Mouse (Mus musculus) neutrophil, adult 5-6 weeks (primary cell): ENCODE results near the gene Glrx2. TPM values are rescaled to one million over a fixed set of nuclear protein-coding genes. Genes with fewer than 3 reads are reported as not detected.

Experiments
- ATAC-seq: fragments of 151-379, 151-347 bp; 2 replicates; pipeline ENCODE4 v1.8.0; 2017; ENCODE audit warnings: mild to moderate bottlenecking, moderate TSS enrichment; ENCODE audit not compliant: insufficient number of reproducible peaks, poor library complexity, low FRiP score, severe bottlenecking; ENCODE audit errors: extremely low read depth
- total RNA-seq: library from RNA; stranded (forward); fragments of 200-1000 nt; gene quantifications from 2 replicates; pipeline ENCODE4 v1.2.3, GENCODE M21; 2017

Gene Glrx2
- total RNA-seq, 1 experiment from 2014 or later, result 23.3 TPM

DNA sequence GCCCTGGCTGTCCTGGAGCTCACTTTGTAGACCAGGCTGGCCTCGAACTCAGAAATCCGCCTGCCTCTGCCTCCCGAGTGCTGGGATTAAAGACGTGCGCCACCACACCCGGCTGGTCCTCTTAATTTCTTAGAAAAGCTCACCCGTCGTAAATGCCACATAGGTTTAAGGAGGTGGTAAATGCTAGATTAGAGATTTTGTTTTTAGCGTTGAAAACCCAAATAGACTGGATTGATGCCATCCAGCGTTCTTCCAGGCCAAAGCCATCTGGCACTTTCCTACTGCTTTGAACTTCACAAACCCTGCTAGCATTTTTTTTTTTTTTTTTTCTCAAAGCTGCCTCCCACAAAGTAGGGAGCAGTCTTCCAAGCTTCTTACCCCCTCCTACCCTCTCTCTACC lies 24.4 kb downstream of the Glrx2 start:
- ATAC-seq, result no peak

DNA sequence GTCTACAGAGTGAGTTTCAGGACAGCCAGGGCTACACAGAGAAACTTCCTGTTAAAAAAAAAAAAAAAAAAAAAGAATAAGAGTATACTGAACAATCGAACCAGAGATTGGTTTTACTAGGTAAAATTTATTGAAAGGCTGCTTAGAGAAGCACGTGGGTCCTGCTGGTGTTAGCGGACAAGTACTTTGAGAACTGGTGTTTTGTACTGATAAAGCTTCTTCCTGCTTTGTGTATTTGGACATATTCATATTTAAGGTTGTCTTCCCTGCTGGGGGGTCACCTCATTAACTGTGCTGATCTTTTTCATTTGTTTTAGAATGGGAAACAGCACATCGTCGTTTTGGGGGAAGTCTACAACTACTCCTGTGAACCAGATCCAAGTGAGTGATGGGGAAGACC lies 25.2 kb downstream of the Glrx2 start:
- ATAC-seq, result no peak

DNA sequence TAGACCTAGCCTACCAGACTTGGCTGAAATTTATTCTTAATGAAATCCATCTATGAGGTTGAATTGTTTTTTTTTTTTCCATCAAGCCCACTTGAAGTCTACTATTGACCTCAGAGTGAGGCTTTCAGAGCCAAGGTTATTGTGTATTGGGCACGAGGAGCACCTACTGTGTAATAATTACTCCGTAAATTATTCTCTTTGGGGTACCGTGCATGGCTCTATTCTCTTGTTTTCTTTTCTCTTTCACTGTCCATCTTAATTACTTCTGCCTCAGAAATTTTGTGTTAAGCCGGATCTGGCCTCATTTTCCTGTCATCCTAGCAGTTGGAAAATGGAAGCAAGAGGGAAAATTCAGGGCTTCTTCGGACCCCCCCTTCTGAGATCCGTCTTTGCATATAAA lies 26.0 kb downstream of the Glrx2 start:
- ATAC-seq, result no peak

DNA sequence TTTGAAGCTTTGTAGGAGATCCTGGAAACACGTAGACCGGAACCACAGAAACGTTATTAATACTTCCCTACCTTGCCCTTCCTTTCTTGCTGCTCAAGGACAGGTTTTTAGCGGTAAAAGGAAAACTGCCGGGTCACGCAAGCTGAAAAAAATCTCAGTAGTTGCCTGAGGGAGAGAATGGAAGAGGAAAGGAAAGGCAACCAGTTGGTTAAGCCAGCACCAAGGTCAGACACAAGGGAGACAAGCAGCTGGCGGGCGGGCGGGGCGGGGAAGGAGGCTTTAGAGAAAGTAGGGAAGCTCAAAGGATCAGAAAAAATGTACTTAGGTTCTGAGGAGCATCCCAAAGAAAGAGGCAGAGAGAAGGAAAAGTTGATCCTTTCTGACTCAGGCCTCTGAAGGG lies 29.7 kb downstream of the Glrx2 start:
- ATAC-seq, result no peak

DNA sequence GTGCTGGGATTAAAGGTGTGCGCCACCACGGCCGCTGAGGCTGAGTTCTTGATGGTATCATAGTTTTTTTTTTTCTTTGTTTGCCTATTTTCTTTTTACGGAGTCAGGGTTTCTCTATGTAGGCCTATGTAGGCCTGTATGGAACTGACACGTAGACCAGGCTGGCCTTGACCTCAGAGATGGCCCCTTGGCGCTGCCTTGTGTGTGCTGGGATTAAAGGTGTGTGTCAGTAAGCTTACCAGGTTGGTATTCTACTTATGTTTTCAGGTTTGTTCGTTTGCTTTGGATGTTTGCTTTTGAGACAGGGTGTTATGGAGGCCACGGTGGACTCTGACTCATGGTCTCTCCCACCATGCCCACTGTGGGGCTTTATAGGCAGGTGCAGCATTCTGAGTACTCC lies 46.0 kb downstream of the Glrx2 start:
- no peak for ATAC-seq

DNA sequence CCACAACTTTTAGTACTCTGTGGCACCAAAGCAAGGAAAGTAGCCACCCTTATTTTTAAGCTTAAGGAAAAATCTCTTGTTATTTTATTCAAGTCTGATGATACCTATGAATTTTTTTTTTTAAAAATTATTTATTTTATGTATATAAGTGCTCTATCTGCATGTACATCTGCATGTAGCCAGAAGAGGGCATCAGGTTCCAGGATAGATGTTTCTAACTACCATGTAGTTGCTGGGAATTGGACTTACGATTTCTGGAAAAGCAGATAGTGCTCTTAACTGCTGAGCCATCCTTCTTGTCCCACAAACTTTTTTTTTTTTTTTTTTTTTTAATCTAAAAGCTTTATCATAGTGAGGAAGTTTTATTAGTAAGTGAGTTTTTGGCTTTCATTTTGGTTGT lies 48.3 kb downstream of the Glrx2 start:
- ATAC-seq, result no peak

DNA sequence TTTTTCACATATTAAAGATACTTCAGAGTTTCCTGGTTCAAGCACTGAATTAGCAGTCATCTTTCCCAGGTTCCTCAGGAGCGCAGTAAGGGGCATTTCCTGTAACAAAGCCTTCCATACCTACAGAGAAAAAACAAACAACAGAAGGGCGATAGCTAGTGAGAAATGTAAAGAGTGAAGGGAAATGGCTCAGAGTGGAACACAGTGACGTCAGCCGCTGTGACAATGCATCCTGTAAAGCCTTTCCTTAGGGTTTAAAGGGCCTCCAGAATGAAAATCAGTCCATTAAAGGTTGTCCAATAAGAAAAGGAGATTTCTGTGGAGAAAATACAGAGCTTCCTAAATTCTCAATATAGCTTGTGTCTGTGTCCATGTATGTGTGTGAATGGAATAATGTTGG lies 49.7 kb downstream of the Glrx2 start:
- no peak for ATAC-seq

DNA sequence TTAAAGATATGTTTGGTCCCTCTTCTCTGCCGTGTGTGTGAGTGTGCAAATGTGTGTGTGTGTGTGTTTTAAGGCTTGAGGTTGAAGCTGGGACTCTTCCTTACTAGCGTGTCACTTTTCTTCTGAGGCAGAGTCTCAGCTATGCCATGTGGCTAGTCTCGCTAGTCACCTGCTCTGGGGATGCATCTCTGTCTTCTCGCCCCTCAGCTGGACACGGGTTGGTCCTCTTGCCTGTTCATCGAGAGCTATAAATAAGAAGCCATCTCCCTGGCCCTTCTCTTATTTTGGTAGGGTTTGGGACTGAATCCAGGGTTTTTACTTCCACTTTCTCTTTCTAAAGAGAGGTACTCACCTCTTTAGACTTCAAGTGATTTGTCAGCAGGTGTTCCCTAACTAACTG lies 50.1 kb downstream of the Glrx2 start:
- ATAC-seq, result no peak

DNA sequence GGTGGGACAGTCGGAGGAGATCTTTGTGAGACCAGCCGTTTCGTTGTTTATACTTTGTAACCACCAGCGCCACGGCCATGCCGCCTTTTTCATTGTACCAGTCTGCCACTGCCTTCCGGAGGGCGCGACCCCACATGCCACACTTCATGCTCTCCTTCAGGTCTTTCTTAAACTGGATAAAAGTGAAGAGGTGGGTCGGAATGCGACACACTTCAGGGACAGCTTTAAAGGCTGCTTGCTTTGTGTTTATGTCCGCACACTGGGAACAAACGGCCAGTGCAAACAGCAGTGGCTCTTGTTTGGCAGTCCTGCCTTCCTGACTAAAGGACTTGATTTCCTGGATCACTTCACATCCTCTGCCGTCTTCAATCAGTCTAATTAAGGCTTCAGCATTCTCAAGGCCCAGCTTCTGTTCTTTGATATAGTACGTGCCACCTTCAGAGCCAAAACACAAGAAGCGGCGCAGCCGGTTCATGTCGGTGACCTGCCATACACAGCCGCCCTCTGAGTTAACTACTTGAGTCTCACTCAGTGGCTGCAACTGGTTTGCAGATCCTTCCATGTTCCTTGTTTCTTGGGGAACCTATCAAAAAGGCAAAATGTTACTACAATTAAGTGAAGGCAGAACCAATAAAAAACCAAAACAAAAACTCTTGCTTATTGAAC lies 54.4 kb downstream of the Glrx2 start:
- no peak for ATAC-seq

DNA sequence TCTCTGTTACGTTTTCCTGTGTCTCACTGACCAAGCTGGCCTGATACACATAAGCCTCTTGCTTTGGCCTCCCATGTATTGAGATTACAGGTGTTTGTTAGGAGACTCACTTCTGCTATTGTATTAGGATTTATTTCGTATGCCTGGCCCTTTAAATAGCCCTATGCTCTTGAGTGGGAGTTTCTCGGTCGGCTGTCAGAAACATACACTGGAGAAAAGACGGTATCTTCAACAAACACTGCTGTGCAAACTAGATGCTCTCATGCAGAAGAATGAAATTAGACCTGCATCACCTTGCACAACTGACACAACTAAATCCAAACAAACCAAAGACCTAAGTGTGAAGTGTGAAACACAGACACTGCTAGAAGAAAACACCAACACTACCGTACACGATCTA lies 56.9 kb downstream of the Glrx2 start:
- no peak for ATAC-seq

DNA sequence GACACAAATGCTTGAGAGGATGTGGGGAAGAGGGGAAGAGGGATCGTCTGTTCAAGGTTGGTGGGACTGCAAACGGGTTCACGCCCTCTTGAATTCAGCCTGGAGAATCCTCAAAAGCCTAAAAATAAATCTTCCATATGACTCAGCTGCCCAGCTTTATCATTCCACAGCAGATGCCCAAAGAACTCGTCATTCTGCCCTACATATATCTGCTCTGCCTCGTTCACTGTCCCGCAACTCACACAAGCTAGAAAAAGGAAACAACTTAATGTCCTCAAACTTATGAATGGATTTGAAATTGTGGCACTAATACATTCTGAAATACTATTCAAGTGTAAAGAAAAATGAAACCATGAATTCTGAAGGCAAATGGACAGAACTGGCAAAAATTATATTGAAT lies 57.8 kb downstream of the Glrx2 start:
- ATAC-seq, result no peak

DNA sequence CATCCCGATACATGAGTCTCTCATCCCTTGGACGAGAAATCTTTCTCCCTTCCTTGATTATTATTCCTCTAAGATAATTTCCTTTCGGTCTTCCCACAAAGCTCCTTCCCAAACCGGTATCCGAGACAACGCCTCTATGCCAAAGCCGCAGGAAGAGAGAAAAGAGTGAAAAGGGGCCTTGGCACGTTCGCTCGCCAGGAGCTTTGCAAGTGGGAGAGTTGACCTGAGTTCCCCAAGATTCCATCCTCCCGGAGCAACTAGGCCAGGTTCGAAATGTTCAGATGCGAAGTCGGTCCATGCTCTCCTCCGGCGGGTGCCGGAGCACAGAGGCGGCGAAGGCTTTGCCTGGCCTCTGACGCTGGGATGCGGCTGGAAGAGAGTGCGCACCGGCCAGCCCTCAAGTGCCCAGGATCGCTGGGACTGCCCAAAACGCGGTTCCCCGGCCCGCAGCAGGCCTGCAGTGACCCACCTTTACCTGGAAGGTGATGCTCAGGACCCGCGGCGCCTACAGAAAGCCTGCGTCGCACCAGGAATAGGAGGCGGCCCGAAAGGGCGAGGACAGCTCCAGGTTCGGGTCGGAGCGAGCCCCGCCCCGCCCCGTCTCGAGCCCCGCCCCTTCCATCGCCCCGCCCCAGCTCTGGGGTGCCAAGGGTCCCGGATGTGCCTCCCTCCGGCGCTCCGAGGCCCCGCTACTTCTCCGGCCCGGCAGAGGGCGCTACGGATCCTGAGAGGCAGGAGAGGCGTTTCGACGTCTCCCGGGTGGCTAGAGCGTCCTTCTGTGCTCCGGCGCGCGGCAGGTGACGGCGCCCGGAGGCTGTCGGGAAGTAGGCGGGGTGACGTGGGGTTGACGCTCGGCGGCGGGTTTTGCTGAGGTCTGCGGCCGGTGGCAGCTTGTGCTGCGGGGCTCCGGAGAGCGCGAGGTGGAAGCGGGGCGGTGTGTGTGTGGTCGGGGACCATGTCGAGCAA lies 60.6 kb downstream of the Glrx2 start, which contains the start of the genes Trove2 and Uchl5:
Gene Trove2 (minus strand): TSS at position 623 of the 966 bp plus-strand sequence.
Gene Uchl5 (plus strand): TSS at position 827 of the 966 bp plus-strand sequence.
- peak; percentile 99 for ATAC-seq

DNA sequence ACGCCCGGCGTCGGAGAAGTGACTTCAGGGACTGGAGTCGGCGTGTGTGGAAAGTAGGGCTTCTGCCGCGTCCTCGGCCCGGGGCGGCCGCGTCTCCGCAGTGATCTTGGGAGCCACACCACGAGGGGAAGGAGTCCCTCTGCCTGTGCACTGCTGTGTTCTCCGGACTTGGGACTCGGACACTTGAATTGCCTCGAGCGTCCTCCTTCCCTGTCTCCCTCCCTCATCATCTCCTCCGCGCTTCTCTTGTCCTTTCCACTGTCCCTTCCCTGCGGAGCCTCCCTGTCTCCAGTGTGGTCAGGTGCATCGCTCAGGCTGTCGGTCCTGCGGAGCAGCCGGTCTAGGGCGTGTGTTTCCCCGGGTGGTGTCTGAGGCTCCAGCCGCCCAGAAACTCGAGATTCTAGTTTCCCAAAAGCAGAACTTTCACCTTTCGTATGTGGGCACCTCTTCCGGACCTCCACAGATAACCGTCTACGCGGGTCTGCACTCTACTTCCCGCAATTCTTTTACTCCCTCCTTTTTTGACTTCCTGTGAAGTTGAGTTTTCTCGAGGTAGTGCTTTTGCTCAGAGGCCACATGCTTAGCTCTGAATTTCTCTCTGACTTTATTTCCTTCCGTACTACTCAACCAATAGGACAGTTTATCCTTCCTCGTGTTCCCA lies 61.5 kb downstream of the Glrx2 start:
- ATAC-seq, result peak; percentile 7; the same call in 1 of the 2 replicates

DNA sequence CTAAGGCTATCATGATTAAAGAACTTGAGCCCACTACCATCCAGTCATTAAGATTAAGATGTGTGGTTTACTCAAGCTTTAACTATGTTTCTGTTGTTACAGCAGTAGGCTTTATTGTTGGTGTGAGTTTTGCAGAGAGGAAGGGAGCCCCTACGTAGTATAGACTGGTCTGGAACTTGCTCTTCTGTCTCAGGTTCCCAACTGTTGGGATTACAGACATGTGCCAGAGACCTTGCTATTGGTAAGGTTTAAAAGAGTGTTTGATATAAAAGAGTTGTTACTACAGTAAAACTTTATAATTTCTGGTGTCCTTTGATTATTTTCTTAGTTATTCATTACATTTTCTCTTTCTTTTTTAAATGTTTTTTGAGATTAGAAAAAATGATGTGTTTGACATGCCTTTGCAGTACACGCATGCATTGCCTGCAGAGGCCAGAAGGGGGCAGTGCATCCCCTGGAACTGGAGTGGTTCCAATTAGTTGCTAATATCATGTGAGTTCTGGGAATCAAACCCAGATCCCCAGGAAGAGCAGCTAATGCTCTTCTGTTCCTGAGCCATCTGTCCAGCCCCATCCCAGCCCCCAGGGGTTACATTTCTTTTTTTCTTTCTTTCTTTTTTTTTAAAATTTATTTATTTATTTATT lies 72.6 kb downstream of the Glrx2 start:
- peak; percentile 91 for ATAC-seq

Other genes with a start within 250 kb of the Glrx2 start
- 0.12 and 0.25 TPM in 2 replicates for gene B3galt2, start 75.7 kb upstream of the Glrx2 start, total RNA-seq
- gene Cdc73, start 13.4 kb upstream of the Glrx2 start, total RNA-seq, result 23.0 and 24.1 TPM in 2 replicates
- 6.2 and 6.5 TPM in 2 replicates for gene Trove2, start 60.7 kb downstream of the Glrx2 start, total RNA-seq
- 67.8 and 75.3 TPM in 2 replicates for gene Uchl5, start 60.9 kb downstream of the Glrx2 start, total RNA-seq